Mouse (Mus musculus) heart, adult 2 months (tissue): ENCODE data around the gene Plekhh3.

ENCODE experiments used
- CTCF ChIP-seq: fragments of 200-600 bp; IDR thresholded peaks from 2 replicates; pipeline ENCODE4 v1.8.1; 2022; ENCODE audit warnings: antibody characterized with exemption, mild to moderate bottlenecking, moderate library complexity
- EP300 ChIP-seq: fragments of 200-500 bp; IDR thresholded peaks from 2 replicates; pipeline ENCODE4 v1.6.1; 2011; ENCODE audit warnings: low read depth, low read length, control low read depth; ENCODE audit not compliant: insufficient read depth
- POLR2A ChIP-seq: fragments of 200-500 bp; IDR thresholded peaks from 2 replicates; pipeline ENCODE4 v1.6.1; 2011; ENCODE audit warnings: mild to moderate bottlenecking, low read depth, low read length, control low read depth; ENCODE audit not compliant: insufficient read depth

DNA sequence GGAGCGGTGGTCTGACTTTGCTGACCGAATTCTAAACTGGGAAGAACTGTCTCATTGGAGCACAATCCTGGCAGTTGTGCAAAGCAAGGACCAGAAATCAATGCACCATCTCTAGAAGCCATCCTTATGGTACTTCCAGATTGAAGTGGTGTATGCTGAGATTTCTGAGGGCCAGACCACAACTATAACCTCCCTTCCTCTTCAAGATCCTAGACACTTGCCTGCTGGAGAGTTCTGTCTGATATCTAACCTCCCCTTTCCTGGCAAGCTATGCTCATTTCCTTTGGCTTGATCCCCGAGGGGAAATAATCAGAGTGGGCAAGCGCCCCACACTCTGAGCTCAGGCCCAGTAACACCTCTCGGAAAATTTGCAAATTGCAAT is 1.3 kb upstream of the Plekhh3 start:
- TF ChIP-seq CTCF (no peak), EP300 (no peak), POLR2A (no peak)
